Mouse (Mus musculus) embryonic facial prominence, embryonic 13.5 days (tissue): ENCODE data around the gene Akap6. TPM values are rescaled to one million over a fixed set of nuclear protein-coding genes. Genes with fewer than 3 reads are reported as not detected.
A peak's percentile ranks its signal among the peaks of the same experiment; 100 is the strongest.

ENCODE experiments used
- ATAC-seq: fragments of 200-750 bp; cut with Nextera tagmentation; 2 replicates; pipeline ENCODE4 v1.8.0; 2017; ENCODE audit warnings: low read depth; ENCODE audit not compliant: insufficient number of reproducible peaks, insufficient read depth, low FRiP score, low TSS enrichment
- H3K27ac ChIP-seq: fragments of 300-500 bp; sonication (generic); 2 replicates; pipeline ENCODE4 v1.5.1; 2015; ENCODE audit warnings: moderate library complexity, mild to moderate bottlenecking, inconsistent platforms
- H3K27me3 ChIP-seq: fragments of 300-500 bp; sonication (generic); 2 replicates; pipeline ENCODE4 v1.6.1; 2015; ENCODE audit warnings: mild to moderate bottlenecking, inconsistent platforms
- H3K36me3 ChIP-seq: fragments of 300-500 bp; sonication (generic); 2 replicates; pipeline ENCODE4 v1.6.1; 2015; ENCODE audit warnings: mild to moderate bottlenecking, inconsistent platforms
- H3K4me1 ChIP-seq: fragments of 300-500 bp; sonication (generic); 2 replicates; pipeline ENCODE4 v1.6.1; 2015; ENCODE audit warnings: inconsistent platforms
- H3K4me2 ChIP-seq: fragments of 300-500 bp; sonication (generic); 2 replicates; pipeline ENCODE4 v1.6.1; 2015; ENCODE audit warnings: moderate library complexity, mild to moderate bottlenecking, inconsistent platforms
- H3K4me3 ChIP-seq: fragments of 300-500 bp; sonication (generic); 2 replicates; pipeline ENCODE4 v1.5.1; 2015; ENCODE audit warnings: mild to moderate bottlenecking, inconsistent platforms
- H3K9ac ChIP-seq: fragments of 300-500 bp; sonication (generic); 2 replicates; pipeline ENCODE4 v1.6.1; 2015; ENCODE audit warnings: mild to moderate bottlenecking, inconsistent platforms
- H3K9me3 ChIP-seq: fragments of 300-500 bp; sonication (generic); 2 replicates; pipeline ENCODE4 v1.6.1; 2016; ENCODE audit warnings: inconsistent platforms
- WGBS: fragments of 180-500 bp; shearing (Covaris S2); methylation state at CpG from one replicate; pipeline ENCODE4 v1.1.7; 2015; ENCODE audit warnings: mixed read lengths; 5-methylcytosine and 5-hydroxymethylcytosine counted together
- polyA plus RNA-seq: library from polyadenylated mRNA; unstranded; fragments of >200 nt; fragmentation: Nextera tagmentation; extraction: Ambion mirVana; gene quantifications from 2 replicates; pipeline ENCODE4 v1.2.1, GENCODE M21; 2015

Akap6 gene
- polyA plus RNA-seq, 1 experiment from 2014 or later, result 1.3 TPM

DNA sequence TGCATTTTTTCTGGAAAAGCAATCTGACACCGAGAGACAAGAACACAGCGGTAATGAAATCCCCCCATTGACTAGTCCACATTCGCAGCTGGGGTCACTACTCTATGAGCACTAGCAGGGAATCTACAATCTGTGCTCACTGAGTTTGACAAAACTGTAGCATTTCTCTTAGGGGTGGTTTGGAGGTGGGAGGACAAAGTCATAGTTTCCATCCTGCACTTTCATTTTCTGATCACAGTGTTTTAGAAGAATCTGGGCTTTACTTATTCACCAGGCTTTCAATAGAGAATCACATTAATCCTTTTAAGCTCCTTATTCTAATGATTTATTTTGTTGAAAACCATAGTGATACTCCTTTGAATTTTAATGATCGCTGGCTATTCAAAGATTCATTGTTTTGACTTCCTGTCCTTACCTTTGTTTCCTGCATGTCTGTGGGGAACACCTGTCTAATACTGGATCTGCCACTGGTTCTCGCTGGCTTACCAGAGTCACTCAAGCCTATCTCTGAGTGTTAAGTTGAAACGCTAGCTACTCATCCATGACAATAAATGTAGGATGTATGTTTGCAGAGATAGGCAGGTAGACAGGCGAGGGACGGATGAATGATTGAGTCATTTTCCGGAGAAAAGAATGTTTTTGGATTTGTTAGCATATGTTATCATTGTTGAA lies 325.5 kb downstream of the Akap6 start:
- H3K4me2 ChIP-seq, result no peak overlapping the region
- no peak overlapping the region for H3K9ac ChIP-seq
- no peak overlapping the region for H3K4me3 ChIP-seq
- ATAC-seq, result no peak
- no peak overlapping the region for H3K27ac ChIP-seq
- WGBS, result 70% methylated on average over 9 of the region's 9 CpGs
- H3K27me3 ChIP-seq, result no peaks in the 10 kb centered on the region
- H3K36me3 ChIP-seq, result no peaks in the 10 kb centered on the region
- H3K4me1 ChIP-seq, result no peaks in the 10 kb centered on the region
- H3K9me3 ChIP-seq, result no peaks in the 10 kb centered on the region

- H3K27ac ChIP-seq, result no peak overlapping the region
- H3K9me3 ChIP-seq, result no peaks in the 10 kb centered on the region
- no peaks in the 10 kb centered on the region for H3K4me1 ChIP-seq
- H3K36me3 ChIP-seq, result no peaks in the 10 kb centered on the region
- 76% methylated on average over 4 of the region's 4 CpGs for WGBS
- no peaks in the 10 kb centered on the region for H3K27me3 ChIP-seq
- ATAC-seq, result no peak
- no peak overlapping the region for H3K9ac ChIP-seq
- H3K4me3 ChIP-seq, result no peak overlapping the region
- no peak overlapping the region for H3K4me2 ChIP-seq
Observed at GRCm38 (mm10) chr12:53027308-53027707, 328.1 kb downstream of the Akap6 start.

DNA sequence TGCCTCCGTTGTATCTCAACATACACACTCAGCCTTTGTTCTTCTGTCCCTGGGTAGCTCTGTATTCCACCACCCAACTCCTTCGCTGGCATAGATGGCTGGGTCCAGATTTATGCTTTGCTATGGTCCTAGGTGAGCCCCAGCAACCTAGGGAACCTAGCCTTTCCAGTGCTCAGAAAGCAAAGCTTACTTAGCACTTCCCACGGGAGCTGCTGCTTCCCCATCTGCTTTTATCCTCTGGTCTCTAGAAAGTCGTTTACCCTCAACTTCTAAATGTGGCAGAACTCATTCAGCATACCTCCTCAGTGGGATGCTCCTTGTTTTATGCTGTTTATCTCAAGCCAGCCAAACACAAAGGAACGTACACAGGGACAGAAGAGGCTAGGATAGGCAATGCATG lies 329.7 kb downstream of the Akap6 start:
- Histone ChIP-seq H3K4me1 (peaks cover 13% of the 10 kb centered on the region), H3K4me3 (no peak overlapping the region), H3K27me3 (no peaks in the 10 kb centered on the region), H3K36me3 (no peaks in the 10 kb centered on the region), H3K4me2 (no peak overlapping the region), H3K9ac (no peak overlapping the region), H3K9me3 (no peaks in the 10 kb centered on the region), H3K27ac (no peak overlapping the region)
- ATAC-seq, result no peak
- 55% methylated on average over 5 of the region's 5 CpGs for WGBS

GRCm38 (mm10) chr12:53029910-53030309 lies 330.7 kb downstream of the Akap6 start:
- Histone ChIP-seq H3K9ac (no peak overlapping the region), H3K36me3 (no peaks in the 10 kb centered on the region), H3K27ac (no peak overlapping the region), H3K4me3 (no peak overlapping the region), H3K4me1 (peaks cover 14% of the 10 kb centered on the region), H3K9me3 (no peaks in the 10 kb centered on the region), H3K4me2 (no peak overlapping the region), H3K27me3 (no peaks in the 10 kb centered on the region)
- WGBS, result 78% methylated on average over 6 of the region's 6 CpGs
- ATAC-seq, result no peak

DNA sequence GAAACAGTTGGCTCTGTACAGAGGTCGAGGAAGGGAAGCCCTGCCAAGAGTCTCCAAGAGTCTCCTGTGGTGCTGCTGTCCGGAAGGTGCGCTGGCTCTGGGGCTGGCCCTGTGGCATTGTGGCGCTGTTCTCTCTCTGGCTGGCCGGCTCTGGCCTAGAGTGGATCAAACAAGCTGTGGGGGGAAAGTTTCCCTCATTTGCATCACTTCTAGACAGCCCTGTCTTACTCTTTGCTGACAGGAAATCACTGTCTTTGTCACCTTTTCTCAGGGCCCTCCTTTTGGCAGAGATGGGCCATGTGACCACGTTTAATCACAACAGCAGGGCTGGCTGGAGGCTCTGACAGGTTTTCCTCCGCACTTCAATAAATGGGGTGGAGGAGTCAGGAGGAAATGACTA lies 333.6 kb downstream of the Akap6 start:
- WGBS, result 14% methylated on average over 7 of the region's 7 CpGs
- Histone ChIP-seq H3K27ac (peak overlapping the region; percentile 67), H3K9me3 (no peaks in the 10 kb centered on the region), H3K4me2 (no peak overlapping the region; the same call in 1 of the 2 replicates), H3K9ac (no peak overlapping the region), H3K4me1 (peaks cover 14% of the 10 kb centered on the region), H3K27me3 (no peaks in the 10 kb centered on the region), H3K36me3 (no peaks in the 10 kb centered on the region), H3K4me3 (no peak overlapping the region)
- ATAC-seq, result no peak

DNA sequence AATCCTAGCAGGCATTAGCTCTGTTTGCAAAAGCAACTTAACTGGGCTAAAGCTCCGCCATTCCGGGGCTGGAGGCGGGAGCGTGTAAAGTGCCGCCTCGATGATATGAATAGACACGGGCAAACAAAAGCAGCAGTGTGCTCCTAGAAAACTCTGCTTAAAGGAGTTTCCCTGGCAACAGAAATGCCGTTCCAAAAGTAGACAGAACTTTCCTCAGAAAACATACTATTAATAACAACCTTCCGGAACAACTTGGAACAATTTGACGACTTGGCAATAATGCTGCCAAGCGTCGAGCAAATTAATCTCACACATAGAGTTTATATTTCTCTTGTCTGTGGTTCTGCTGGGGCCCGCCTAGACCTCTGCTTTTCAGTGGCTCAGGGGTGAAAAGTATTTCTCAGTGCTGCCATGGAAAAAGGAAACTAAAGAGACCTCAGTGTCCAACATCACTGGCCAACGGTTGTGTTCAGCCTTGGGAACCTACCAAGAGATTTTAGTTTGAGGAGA lies 334.3 kb downstream of the Akap6 start:
- no peaks in the 10 kb centered on the region for H3K9me3 ChIP-seq
- H3K9ac ChIP-seq, result 0 out of 2 replicates have a peak overlapping the region, but pooled peaks have one; percentile 17
- peak; percentile 67; the same call in 1 of the 2 replicates for ATAC-seq
- peak overlapping the region; percentile 8; the same call in 1 of the 2 replicates for H3K4me3 ChIP-seq
- peak overlapping the region; percentile 67 for H3K27ac ChIP-seq
- H3K36me3 ChIP-seq, result no peaks in the 10 kb centered on the region
- 22% methylated on average over 14 of the region's 14 CpGs for WGBS
- H3K4me1 ChIP-seq, result peaks cover 14% of the 10 kb centered on the region
- peak overlapping the region; percentile 49 for H3K4me2 ChIP-seq
- no peaks in the 10 kb centered on the region for H3K27me3 ChIP-seq

GRCm38 (mm10) chr12:53040634-53041033 lies 341.5 kb downstream of the Akap6 start:
- no peak overlapping the region for H3K4me2 ChIP-seq
- no peaks in the 10 kb centered on the region for H3K27me3 ChIP-seq
- 88% methylated on average over 5 of the region's 5 CpGs for WGBS
- H3K27ac ChIP-seq, result no peak overlapping the region
- no peaks in the 10 kb centered on the region for H3K4me1 ChIP-seq
- H3K4me3 ChIP-seq, result no peak overlapping the region
- ATAC-seq, result no peak
- no peaks in the 10 kb centered on the region for H3K9me3 ChIP-seq
- H3K9ac ChIP-seq, result no peak overlapping the region
- no peaks in the 10 kb centered on the region for H3K36me3 ChIP-seq

DNA sequence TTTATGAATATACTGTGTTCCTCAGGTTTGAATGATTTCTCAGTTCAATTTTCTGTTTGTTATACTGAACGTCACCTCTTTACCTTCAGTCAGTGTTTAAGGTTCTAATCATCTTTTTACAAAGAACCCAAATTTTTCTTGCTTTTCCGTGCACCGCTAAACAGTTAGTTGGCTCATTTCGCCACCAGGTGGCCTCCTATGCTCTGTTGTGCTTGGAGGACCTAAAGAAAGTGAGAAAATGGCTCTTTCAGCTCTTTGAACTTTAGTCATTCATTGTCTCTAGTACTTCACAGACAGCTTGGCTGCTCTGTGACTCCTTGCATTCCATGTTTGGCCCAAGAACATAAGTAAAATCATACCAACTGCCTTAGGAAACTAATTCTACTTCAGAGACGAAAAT lies 343.6 kb downstream of the Akap6 start:
- H3K36me3 ChIP-seq, result no peaks in the 10 kb centered on the region
- no peak overlapping the region for H3K9ac ChIP-seq
- H3K27ac ChIP-seq, result no peak overlapping the region
- H3K4me2 ChIP-seq, result no peak overlapping the region
- no peak for ATAC-seq
- no peaks in the 10 kb centered on the region for H3K27me3 ChIP-seq
- 24% methylated on average over 5 of the region's 5 CpGs for WGBS
- H3K9me3 ChIP-seq, result no peaks in the 10 kb centered on the region
- no peaks in the 10 kb centered on the region for H3K4me1 ChIP-seq
- no peak overlapping the region for H3K4me3 ChIP-seq

DNA sequence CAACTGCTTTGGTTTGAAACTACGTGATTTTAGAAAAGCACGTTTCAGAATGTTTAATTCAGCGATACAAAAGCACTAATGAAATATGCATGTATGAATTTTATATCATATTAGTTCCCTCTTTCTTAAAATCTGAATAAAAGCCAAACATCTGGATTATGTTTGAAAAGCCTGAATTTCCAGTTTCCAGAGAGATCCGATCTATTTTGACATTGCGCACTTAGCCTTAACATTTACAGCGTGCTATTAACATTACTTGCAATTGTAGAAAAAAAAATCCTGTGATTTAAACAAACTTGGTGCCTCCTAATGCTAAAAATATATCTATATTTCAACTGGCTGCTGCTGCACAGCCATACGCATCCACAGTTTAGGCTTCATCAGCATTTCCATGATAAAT lies 358.4 kb downstream of the Akap6 start:
- H3K36me3 ChIP-seq, result no peaks in the 10 kb centered on the region

DNA sequence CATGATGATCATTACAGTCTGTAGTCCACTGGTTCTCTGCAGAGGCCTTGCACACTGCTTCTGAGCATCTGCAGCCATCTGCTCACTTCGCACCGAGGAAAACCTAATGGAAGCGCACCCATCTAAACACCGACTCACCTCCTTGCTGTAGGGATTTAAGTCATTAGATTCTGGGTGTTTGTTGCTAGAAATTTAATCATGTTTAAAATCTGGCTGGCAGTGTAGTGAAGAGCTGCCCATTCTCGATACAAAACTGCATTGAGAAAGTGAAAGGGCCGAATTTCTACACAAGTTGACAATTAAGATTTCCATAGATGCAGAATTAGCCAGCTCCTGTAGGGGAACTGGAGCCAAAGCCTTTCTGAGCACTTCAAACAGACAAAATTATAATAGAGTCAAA lies 361.7 kb downstream of the Akap6 start:
- Histone ChIP-seq H3K4me1 (peaks cover 36% of the 10 kb centered on the region), H3K4me2 (peak overlapping the region; percentile 51), H3K9ac (no peak overlapping the region), H3K36me3 (no peaks in the 10 kb centered on the region), H3K27ac (peak overlapping the region; percentile 11; the same call in 1 of the 2 replicates), H3K27me3 (no peaks in the 10 kb centered on the region), H3K4me3 (no peak overlapping the region), H3K9me3 (no peaks in the 10 kb centered on the region)
- WGBS, result 56% methylated on average over 6 of the region's 6 CpGs
- ATAC-seq, result no peak

More for the DNA sequence above, 358.4 kb downstream of the Akap6 start:
- H3K27ac ChIP-seq, result no peak overlapping the region
- no peak overlapping the region for H3K9ac ChIP-seq
- H3K4me3 ChIP-seq, result no peak overlapping the region
- 27% methylated on average over 7 of the region's 7 CpGs for WGBS
- no peaks in the 10 kb centered on the region for H3K27me3 ChIP-seq
- H3K4me1 ChIP-seq, result peaks cover 36% of the 10 kb centered on the region
- H3K4me2 ChIP-seq, result no peak overlapping the region
- H3K9me3 ChIP-seq, result no peaks in the 10 kb centered on the region
- no peak for ATAC-seq

- no peak for ATAC-seq
- Histone ChIP-seq H3K9me3 (no peaks in the 10 kb centered on the region), H3K4me2 (peak overlapping the region; percentile 51), H3K4me1 (peaks cover 36% of the 10 kb centered on the region), H3K4me3 (peak overlapping the region; percentile 20), H3K36me3 (no peaks in the 10 kb centered on the region), H3K27me3 (no peaks in the 10 kb centered on the region), H3K9ac (no peak overlapping the region), H3K27ac (0 out of 2 replicates have a peak overlapping the region, but pooled peaks have one; percentile 11)
- 3% methylated on average over 7 of the region's 7 CpGs for WGBS
Observed at GRCm38 (mm10) chr12:53061466-53062124, 362.4 kb downstream of the Akap6 start.

DNA sequence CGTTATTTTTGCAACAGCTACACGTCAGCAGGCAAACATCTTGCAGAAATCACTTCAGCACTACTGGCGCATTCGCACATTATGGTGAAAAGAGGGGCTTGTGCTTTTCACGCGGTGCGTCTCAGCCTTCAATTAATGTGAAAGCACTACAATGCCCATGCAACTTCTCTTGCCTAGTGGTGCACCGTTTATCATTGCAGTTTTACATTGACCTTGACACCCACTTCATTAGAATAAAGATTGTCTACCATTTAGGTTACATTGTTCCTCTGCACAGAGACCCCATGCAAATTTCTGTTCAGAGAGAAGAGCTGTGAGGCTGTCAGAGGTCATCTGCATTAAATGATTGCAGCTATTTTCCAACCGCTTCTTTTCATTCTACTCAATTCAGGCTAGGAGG lies 363.8 kb downstream of the Akap6 start:
- Histone ChIP-seq H3K27ac (no peak overlapping the region), H3K4me3 (no peak overlapping the region), H3K36me3 (no peaks in the 10 kb centered on the region), H3K9me3 (no peaks in the 10 kb centered on the region), H3K27me3 (no peaks in the 10 kb centered on the region), H3K9ac (no peak overlapping the region), H3K4me1 (peaks cover 28% of the 10 kb centered on the region), H3K4me2 (no peak overlapping the region)
- 58% methylated on average over 9 of the region's 9 CpGs for WGBS
- ATAC-seq, result no peak
